Mouse (Mus musculus): Measurements from ENCODE around the gene 1110032A03Rik. TPM values are rescaled to one million over a fixed set of nuclear protein-coding genes. Genes with fewer than 3 reads are reported as not detected.
A peak's percentile ranks its signal among the peaks of the same experiment; 100 is the strongest.

Gene 1110032A03Rik
- polyA plus RNA-seq, 1 experiment from 2014 or later, result 17.4 TPM

DNA sequence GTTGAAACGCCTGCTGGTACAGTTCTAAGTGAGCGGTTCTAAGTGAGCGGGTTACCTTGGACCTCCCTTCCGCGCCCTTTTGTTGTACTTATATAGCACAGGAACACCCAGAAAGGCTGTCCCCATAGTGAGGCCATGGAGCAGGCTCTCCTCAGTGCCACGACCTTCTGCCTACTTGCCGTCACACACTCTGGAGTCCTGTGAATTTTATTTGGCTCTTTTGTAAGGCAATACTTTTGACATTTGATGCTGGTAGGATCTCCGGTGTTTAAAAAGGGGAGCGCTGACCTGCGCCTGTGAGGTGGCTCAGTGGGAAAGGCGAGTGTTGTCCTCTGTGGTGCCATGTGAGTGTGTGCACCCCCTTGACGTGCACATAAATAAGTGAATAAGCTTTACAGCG lies 33.8 kb upstream of the 1110032A03Rik start:
- Histone ChIP-seq H3K4me1 (replicated peaks) (peaks cover 82% of the 10 kb centered on the region), H3K4me2 (no peak overlapping the region), H3K27me3 (no peaks in the 10 kb centered on the region), H3K9me3 (replicated peaks) (no peaks in the 10 kb centered on the region), H3K4me3 (replicated peaks) (no peak overlapping the region), H3K36me3 (replicated peaks) (peaks cover 41% of the 10 kb centered on the region), H3K9ac (no peak overlapping the region), H3K27ac (replicated peaks) (peak overlapping the region; percentile 80)
- ATAC-seq (ENCODE audit: insufficient read depth), result no peak
- 86% methylated on average over 13 of the region's 13 CpGs for WGBS (ENCODE audit: insufficient replicate concordance)

DNA sequence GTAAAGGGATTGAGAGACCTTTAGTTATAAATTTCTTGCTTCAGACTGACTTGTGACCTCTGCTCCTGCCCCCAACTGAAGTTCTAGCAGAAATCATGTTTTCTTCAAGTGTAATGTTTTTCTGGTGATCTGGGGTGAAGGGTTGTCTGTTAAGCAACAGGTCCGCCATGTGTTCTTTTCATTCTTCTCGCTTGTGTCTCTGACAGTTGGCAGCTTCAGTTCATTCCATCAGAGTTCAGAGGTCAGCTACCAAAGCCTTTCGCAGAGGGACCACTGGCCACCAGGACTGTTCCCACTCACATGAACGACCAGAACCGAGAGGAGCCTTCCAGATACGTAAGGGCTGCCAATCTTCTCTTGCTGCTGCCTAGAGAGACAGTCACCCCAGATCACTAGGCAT lies 33.2 kb upstream of the 1110032A03Rik start:
- Histone ChIP-seq H3K4me3 (replicated peaks) (no peak overlapping the region), H3K4me1 (replicated peaks) (peaks cover 82% of the 10 kb centered on the region), H3K9me3 (replicated peaks) (no peaks in the 10 kb centered on the region), H3K27me3 (no peaks in the 10 kb centered on the region), H3K36me3 (replicated peaks) (peaks cover 44% of the 10 kb centered on the region), H3K4me2 (no peak overlapping the region), H3K27ac (replicated peaks) (peak overlapping the region; percentile 80), H3K9ac (no peak overlapping the region)
- WGBS (ENCODE audit: insufficient replicate concordance), result 85% methylated on average over 6 of the region's 6 CpGs
- ATAC-seq (ENCODE audit: insufficient read depth), result no peak

DNA sequence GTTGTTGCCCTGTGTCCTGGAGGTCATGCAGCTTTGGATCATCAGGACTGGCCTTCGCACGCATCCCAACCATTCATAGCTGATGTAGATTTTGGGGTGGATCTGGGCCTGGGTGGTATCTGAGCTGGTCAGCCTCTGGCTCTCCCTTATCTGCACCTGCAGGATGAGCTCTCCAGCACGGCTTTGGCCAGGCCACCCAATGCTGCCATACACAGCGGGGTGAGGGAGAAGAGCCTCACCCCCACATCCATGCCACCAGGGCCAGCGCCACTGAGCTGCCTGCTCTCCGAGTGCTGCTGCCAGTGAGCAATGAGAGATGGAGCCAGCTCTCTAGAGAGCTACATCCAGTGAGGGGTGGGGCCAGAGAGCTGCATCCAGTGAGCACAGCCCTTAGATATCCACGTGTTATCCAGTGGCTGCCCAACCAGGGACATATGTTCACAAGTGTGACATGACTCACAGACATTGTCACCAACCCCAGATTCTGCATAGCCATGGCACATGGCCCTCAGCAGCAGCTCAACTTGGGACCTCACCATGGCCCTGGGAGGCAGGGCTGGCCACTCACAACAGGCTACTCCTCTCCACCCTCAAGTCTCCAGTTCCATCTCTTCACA lies 27.8 kb upstream of the 1110032A03Rik start:
- no peaks in the 10 kb centered on the region for H3K27me3 ChIP-seq
- H3K9ac ChIP-seq, result peak overlapping the region; percentile 44
- peak overlapping the region; percentile 93 for H3K27ac ChIP-seq (replicated peaks)
- peaks cover 35% of the 10 kb centered on the region for H3K36me3 ChIP-seq (replicated peaks)
- H3K4me2 ChIP-seq, result peak overlapping the region; percentile 57
- H3K9me3 ChIP-seq (replicated peaks), result no peaks in the 10 kb centered on the region
- ATAC-seq (ENCODE audit: insufficient read depth), result peak; percentile 99
- WGBS (ENCODE audit: insufficient replicate concordance), result 34% methylated on average over 7 of the region's 7 CpGs
- peaks cover 59% of the 10 kb centered on the region for H3K4me1 ChIP-seq (replicated peaks)
- H3K4me3 ChIP-seq (replicated peaks), result 0 out of 2 replicates have a peak overlapping the region, but pooled peaks have one; percentile 9

DNA sequence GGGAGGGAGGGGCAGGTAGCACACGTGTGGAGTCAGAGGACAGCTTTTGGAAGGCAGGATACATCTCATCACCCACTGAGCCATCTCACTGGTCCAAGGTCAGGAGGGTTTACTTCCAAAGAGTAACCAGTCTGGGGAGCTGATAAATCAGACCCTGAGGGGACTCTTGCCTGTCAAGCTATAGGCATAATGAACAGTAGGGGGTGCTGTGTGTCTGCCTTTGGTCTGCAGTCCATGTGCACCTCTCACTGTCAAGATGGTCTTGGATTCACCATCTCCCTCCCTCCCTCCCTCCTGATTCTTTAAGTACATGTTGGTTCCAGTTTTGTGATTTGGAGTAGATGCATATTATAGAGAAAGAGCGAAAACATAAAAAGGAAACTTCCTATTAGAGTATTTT lies 25.7 kb upstream of the 1110032A03Rik start:
- no peak for ATAC-seq (ENCODE audit: insufficient read depth)
- peaks cover 20% of the 10 kb centered on the region for H3K36me3 ChIP-seq (replicated peaks)
- 41% methylated on average over 2 of the region's 2 CpGs for WGBS (ENCODE audit: insufficient replicate concordance)
- no peak overlapping the region for H3K4me3 ChIP-seq (replicated peaks)
- H3K27ac ChIP-seq (replicated peaks), result peak overlapping the region; percentile 93; the same call in 1 of the 2 replicates
- H3K9me3 ChIP-seq (replicated peaks), result no peaks in the 10 kb centered on the region
- H3K4me1 ChIP-seq (replicated peaks), result peaks cover 47% of the 10 kb centered on the region
- H3K27me3 ChIP-seq, result no peaks in the 10 kb centered on the region
- H3K4me2 ChIP-seq, result no peak overlapping the region
- H3K9ac ChIP-seq, result no peak overlapping the region

DNA sequence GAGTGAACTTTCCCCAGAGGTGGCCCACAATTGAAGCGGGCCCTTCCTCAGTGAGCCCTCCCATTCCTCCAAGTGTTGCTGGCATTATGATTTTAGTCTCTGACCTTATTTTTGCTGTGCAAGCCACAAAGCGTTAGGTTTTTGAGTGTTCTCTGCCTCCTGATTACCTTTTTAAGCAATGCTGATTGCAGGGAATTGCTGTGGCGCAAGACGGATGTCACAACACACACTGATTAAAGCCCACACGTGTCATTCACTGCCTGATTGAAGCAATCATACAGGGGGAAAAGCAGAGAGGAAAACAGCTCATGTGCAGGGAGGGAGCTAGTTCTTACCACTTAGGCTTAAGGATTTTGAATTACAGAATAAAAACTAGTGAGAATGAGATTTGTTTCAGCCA lies 23.0 kb upstream of the 1110032A03Rik start:
- Histone ChIP-seq H3K27ac (replicated peaks) (no peak overlapping the region), H3K27me3 (no peaks in the 10 kb centered on the region), H3K4me3 (replicated peaks) (no peak overlapping the region), H3K4me1 (replicated peaks) (peaks cover 24% of the 10 kb centered on the region), H3K36me3 (replicated peaks) (peaks cover 21% of the 10 kb centered on the region), H3K9ac (no peak overlapping the region), H3K9me3 (replicated peaks) (no peaks in the 10 kb centered on the region), H3K4me2 (no peak overlapping the region)
- WGBS (ENCODE audit: insufficient replicate concordance), result 73% methylated on average over 5 of the region's 5 CpGs
- no peak for ATAC-seq (ENCODE audit: insufficient read depth)

DNA sequence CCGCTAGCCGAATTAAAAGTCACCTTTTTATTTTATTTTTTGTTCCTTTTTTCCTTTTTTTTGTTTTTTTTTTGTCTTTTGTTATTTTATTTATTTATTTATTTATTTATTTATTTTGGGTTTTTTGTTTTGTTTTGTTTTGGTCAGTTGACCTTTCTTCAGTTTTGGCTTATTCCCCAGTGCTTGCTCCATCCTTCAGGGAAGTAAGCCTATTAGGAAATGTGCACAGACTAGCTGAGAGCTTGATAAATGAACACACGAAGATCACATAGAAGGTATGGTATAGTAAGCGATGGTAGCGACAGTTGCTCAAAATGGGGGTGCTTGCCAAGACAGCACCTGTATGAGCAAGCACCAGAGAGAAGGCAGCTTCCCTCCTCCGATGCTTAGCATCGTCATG lies 22.3 kb upstream of the 1110032A03Rik start:
- H3K4me3 ChIP-seq (replicated peaks), result no peak overlapping the region
- no peak for ATAC-seq (ENCODE audit: insufficient read depth)
- H3K27me3 ChIP-seq, result no peaks in the 10 kb centered on the region
- no peak overlapping the region for H3K27ac ChIP-seq (replicated peaks)
- WGBS (ENCODE audit: insufficient replicate concordance), result 84% methylated on average over 7 of the region's 7 CpGs
- H3K9me3 ChIP-seq (replicated peaks), result no peaks in the 10 kb centered on the region
- H3K4me1 ChIP-seq (replicated peaks), result peaks cover 16% of the 10 kb centered on the region
- peaks cover 19% of the 10 kb centered on the region for H3K36me3 ChIP-seq (replicated peaks)
- no peak overlapping the region for H3K9ac ChIP-seq
- H3K4me2 ChIP-seq, result no peak overlapping the region

DNA sequence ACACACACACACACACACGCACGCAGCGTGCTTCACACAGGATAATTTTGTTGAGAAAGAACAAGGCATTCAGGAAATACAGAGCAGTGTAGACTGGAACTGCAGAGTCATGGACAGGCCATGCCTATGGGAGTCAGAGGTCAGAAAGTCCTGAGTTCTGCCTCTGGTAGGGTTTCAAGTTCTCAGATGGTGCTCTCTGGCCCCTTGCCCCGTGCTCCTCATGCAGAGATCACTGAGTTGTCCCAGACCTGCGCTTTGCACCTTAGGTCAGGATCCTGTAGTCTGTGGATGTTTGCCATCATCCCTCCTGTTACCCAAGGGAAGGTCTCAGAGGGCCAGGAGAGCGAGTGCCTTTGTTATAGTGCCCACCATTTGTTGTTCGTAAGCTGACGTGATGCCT lies 21.5 kb upstream of the 1110032A03Rik start:
- WGBS (ENCODE audit: insufficient replicate concordance), result 86% methylated on average over 8 of the region's 8 CpGs
- peaks cover 8% of the 10 kb centered on the region for H3K4me1 ChIP-seq (replicated peaks)
- no peak overlapping the region for H3K4me2 ChIP-seq
- H3K9me3 ChIP-seq (replicated peaks), result no peaks in the 10 kb centered on the region
- H3K27ac ChIP-seq (replicated peaks), result no peak overlapping the region
- peaks cover 25% of the 10 kb centered on the region for H3K36me3 ChIP-seq (replicated peaks)
- H3K9ac ChIP-seq, result no peak overlapping the region
- no peak for ATAC-seq (ENCODE audit: insufficient read depth)
- H3K27me3 ChIP-seq, result no peaks in the 10 kb centered on the region
- no peak overlapping the region for H3K4me3 ChIP-seq (replicated peaks)

DNA sequence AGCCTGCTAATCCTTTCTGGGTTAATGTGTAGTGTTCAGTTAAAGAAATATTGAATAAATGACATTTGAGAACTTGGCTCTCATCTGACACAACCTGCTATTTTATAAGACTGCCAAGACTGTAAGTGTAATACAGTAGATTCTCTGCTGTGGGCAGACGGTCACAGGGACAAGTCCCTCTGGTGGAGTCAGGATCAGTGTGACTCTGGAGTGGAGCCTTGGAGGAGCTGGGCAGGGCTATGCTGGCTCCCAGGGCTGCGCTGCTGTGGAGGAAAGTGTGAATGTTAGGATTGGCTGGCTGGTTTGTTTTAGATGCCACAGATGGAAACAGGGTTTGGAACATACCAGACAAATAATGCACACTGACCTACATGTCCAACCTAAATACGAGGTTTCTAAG lies 19.9 kb upstream of the 1110032A03Rik start:
- Histone ChIP-seq H3K27ac (replicated peaks) (no peak overlapping the region), H3K4me1 (replicated peaks) (no peaks in the 10 kb centered on the region), H3K36me3 (replicated peaks) (peaks cover 36% of the 10 kb centered on the region), H3K27me3 (no peaks in the 10 kb centered on the region), H3K9ac (no peak overlapping the region), H3K4me2 (no peak overlapping the region), H3K9me3 (replicated peaks) (no peaks in the 10 kb centered on the region), H3K4me3 (replicated peaks) (no peak overlapping the region)
- WGBS (ENCODE audit: insufficient replicate concordance), result 72% methylated on average over 3 of the region's 3 CpGs
- no peak for ATAC-seq (ENCODE audit: insufficient read depth)

DNA sequence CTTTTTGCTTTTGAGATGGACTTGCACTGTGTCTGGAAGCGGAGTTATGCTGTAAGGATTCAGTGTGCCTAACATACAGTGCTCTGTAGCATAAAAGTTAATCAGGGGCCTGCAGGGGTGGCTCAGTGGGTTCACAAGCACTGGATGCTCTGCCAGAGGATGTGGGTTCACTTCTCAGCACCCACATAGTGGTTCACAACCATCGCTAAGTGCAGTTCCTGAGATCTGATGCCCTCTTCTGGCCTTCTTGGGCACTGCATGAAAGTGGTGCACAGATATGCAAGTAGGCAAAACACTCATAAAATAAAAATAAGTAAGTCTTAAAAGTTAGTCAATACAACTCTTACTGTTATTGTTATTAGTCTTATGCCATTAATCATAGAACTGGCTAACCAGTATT lies 6.8 kb upstream of the 1110032A03Rik start:
- H3K9ac ChIP-seq, result no peak overlapping the region
- no peaks in the 10 kb centered on the region for H3K27me3 ChIP-seq
- no peaks in the 10 kb centered on the region for H3K4me1 ChIP-seq (replicated peaks)
- H3K36me3 ChIP-seq (replicated peaks), result peaks cover 68% of the 10 kb centered on the region
- H3K27ac ChIP-seq (replicated peaks), result no peak overlapping the region
- H3K9me3 ChIP-seq (replicated peaks), result no peaks in the 10 kb centered on the region
- ATAC-seq (ENCODE audit: insufficient read depth), result no peak
- H3K4me3 ChIP-seq (replicated peaks), result no peak overlapping the region
- WGBS (ENCODE audit: insufficient replicate concordance), result 65% methylated on average over 2 of the region's 2 CpGs
- H3K4me2 ChIP-seq, result no peak overlapping the region

DNA sequence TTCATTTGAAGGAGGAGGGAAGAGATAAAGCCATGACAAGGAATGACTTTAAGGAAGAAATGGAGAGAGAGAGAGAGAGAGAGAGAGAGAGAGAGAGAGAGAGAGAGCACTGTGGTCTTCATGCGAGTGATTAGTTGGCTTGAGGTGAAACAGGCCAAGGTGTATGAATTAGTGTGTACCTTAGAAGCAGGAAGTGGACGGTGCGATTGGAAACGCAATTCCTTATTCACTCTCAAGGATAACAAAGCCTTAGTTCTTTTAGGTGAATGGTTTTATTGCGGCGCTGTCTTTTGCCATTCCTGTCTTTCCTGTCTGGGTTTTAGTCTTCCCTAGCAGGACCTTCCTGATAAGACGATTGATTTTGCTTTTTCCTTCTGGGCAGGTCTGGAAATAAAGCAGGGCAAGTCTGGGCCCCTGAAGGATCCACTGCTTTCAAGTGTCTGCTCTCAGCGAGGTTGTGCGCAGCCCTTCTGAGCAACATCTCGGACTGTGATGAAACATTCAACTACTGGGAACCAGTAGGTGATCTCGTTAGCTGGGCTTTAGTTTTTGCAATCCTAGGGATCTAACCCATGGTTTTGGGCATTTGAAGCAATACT lies 941 bp upstream of the 1110032A03Rik start:
- H3K27ac ChIP-seq (replicated peaks), result no peak overlapping the region; the same call in 1 of the 2 replicates
- H3K27me3 ChIP-seq, result no peaks in the 10 kb centered on the region
- H3K4me2 ChIP-seq, result peak overlapping the region; percentile 92
- peak overlapping the region; percentile 92 for H3K9ac ChIP-seq
- peaks cover 40% of the 10 kb centered on the region for H3K4me1 ChIP-seq (replicated peaks)
- ATAC-seq (ENCODE audit: insufficient read depth), result no peak
- H3K36me3 ChIP-seq (replicated peaks), result peaks cover 37% of the 10 kb centered on the region
- 49% methylated on average over 11 of the region's 11 CpGs for WGBS (ENCODE audit: insufficient replicate concordance)
- peak overlapping the region; percentile 88 for H3K4me3 ChIP-seq (replicated peaks)
- no peaks in the 10 kb centered on the region for H3K9me3 ChIP-seq (replicated peaks)

DNA sequence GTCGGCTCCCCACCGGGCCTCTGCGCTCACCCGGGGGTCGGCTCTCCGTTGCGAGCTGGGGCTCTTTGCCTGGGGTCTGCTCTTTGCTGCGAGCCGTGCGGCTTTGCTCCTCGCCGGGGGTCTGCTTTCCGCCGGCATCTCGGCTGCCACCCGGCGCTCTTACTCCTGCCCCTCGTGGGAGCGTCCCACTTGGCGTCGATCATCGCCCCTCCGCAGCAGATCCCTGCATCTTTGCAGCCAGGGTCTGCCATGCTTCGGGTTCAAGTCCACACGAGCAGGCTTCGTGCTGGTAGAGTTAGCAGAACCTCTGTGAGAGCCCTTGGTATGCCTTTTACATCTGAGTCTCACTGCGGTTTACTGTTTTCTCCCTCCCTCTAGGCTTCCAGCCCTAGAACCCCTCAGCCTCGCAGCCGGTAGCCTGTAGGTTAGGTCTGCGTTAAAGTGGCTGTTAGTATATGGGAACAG lies 374 bp upstream of the 1110032A03Rik start:
- WGBS (ENCODE audit: insufficient replicate concordance), result under 1% methylated on average over 30 of the region's 30 CpGs
- peak overlapping the region; percentile 88 for H3K4me3 ChIP-seq (replicated peaks)

More for the DNA sequence above, 374 bp upstream of the 1110032A03Rik start:
- peak; percentile 45 for ATAC-seq (ENCODE audit: insufficient read depth)
- H3K4me1 ChIP-seq (replicated peaks), result peaks cover 40% of the 10 kb centered on the region
- H3K9me3 ChIP-seq (replicated peaks), result no peaks in the 10 kb centered on the region
- peak overlapping the region; percentile 78 for H3K27ac ChIP-seq (replicated peaks)
- H3K9ac ChIP-seq, result peak overlapping the region; percentile 92
- peak overlapping the region; percentile 92 for H3K4me2 ChIP-seq
- H3K36me3 ChIP-seq (replicated peaks), result peaks cover 31% of the 10 kb centered on the region
- no peaks in the 10 kb centered on the region for H3K27me3 ChIP-seq

All from liver, embryonic 15.5 days (tissue).